Mouse (Mus musculus) C2C12 (cell line): ENCODE data around the gene Dner.

ENCODE experiments used
- CEBPB ChIP-seq: IDR thresholded peaks from one replicate; pipeline ENCODE4 v1.6.1; 2011; ENCODE audit warnings: low read depth, mild to moderate bottlenecking, control low read depth, moderate library complexity
- CTCF ChIP-seq: IDR thresholded peaks from one replicate; pipeline ENCODE4 v1.5.1; 2011; ENCODE audit not compliant: control insufficient read depth, insufficient read depth, insufficient read length
- FOSL1 ChIP-seq: IDR thresholded peaks from one replicate; pipeline ENCODE4 v1.8.0; 2011; ENCODE audit warnings: mild to moderate bottlenecking, low read length; ENCODE audit not compliant: poor library complexity, insufficient read depth, severe bottlenecking
- MAX ChIP-seq: IDR thresholded peaks from one replicate; pipeline ENCODE4 v1.6.1; 2011; ENCODE audit warnings: mild to moderate bottlenecking, control low read depth
- MYOD1 ChIP-seq: IDR thresholded peaks from one replicate; pipeline ENCODE4 v1.6.1; 2011; ENCODE audit warnings: low read depth; ENCODE audit not compliant: control insufficient read depth, insufficient read length
- USF1 ChIP-seq: IDR thresholded peaks from one replicate; pipeline ENCODE4 v1.6.1; 2011; ENCODE audit warnings: low read depth, mild to moderate bottlenecking, control low read depth, moderate library complexity

GRCm38 (mm10) chr1:84395928-84396327 lies 300.1 kb downstream of the Dner start:
- no peak for TF ChIP-seq CTCF
- TF ChIP-seq FOSL1: no peak
- TF ChIP-seq CEBPB: no peak
- no peak for TF ChIP-seq MAX
- TF ChIP-seq USF1: no peak
- no peak for TF ChIP-seq MYOD1
